Mouse (Mus musculus): ENCODE measurements around the gene C1qc. TPM values are rescaled to one million over a fixed set of nuclear protein-coding genes. Genes with fewer than 3 reads are reported as not detected.

C1qc gene
- polyA plus RNA-seq, 1 experiment from 2014 or later: 21.9 TPM

- H3K36me3 ChIP-seq (ENCODE audit: control insufficient read depth, insufficient read depth, low read length): no peaks in the 10 kb centered on the region
- no peak overlapping the region for H3K4me2 ChIP-seq (ENCODE audit: low read depth, low read length)
- H3K27ac ChIP-seq (ENCODE audit: low read length): no peak overlapping the region
- ATAC-seq (ENCODE audit: low read depth): no peak
- H3K4me3 ChIP-seq (ENCODE audit: low read length): no peak overlapping the region
- H3K4me1 ChIP-seq (replicated peaks; ENCODE audit: control insufficient read depth, insufficient read depth, low read length): no peaks in the 10 kb centered on the region
- WGBS: 10% methylated on average over 15 of the region's 15 CpGs
- peaks cover 6% of the 10 kb centered on the region for H3K27me3 ChIP-seq (ENCODE audit: control insufficient read depth, insufficient read depth, low read depth, low read length)
- H3K9ac ChIP-seq (ENCODE audit: low read length): no peak overlapping the region
- H3K9me3 ChIP-seq (ENCODE audit: control insufficient read depth, low read length): no peaks in the 10 kb centered on the region
Measured at GRCm38 (mm10) chr4:136864751-136865470, 28.0 kb downstream of the C1qc start.

GRCm38 (mm10) chr4:136863517-136863916 is 29.3 kb downstream of the C1qc start:
- no peak overlapping the region for H3K9ac ChIP-seq (ENCODE audit: low read length)
- WGBS: 53% methylated on average over 9 of the region's 9 CpGs
- peaks cover 6% of the 10 kb centered on the region for H3K27me3 ChIP-seq (ENCODE audit: control insufficient read depth, insufficient read depth, low read depth, low read length)
- H3K4me3 ChIP-seq (ENCODE audit: low read length): no peak overlapping the region
- no peaks in the 10 kb centered on the region for H3K36me3 ChIP-seq (ENCODE audit: control insufficient read depth, insufficient read depth, low read length)
- no peak overlapping the region for H3K4me2 ChIP-seq (ENCODE audit: low read depth, low read length)
- H3K4me1 ChIP-seq (replicated peaks; ENCODE audit: control insufficient read depth, insufficient read depth, low read length): no peaks in the 10 kb centered on the region
- H3K9me3 ChIP-seq (ENCODE audit: control insufficient read depth, low read length): no peaks in the 10 kb centered on the region
- no peak for ATAC-seq (ENCODE audit: low read depth)
- H3K27ac ChIP-seq (ENCODE audit: low read length): no peak overlapping the region

GRCm38 (mm10) chr4:136862411-136862810 is 30.5 kb downstream of the C1qc start:
- no peak overlapping the region for H3K9ac ChIP-seq (ENCODE audit: low read length)
- no peaks in the 10 kb centered on the region for H3K4me1 ChIP-seq (replicated peaks; ENCODE audit: control insufficient read depth, insufficient read depth, low read length)
- no peak for ATAC-seq (ENCODE audit: low read depth)
- H3K27me3 ChIP-seq (ENCODE audit: control insufficient read depth, insufficient read depth, low read depth, low read length): peaks cover 6% of the 10 kb centered on the region
- H3K4me2 ChIP-seq (ENCODE audit: low read depth, low read length): no peak overlapping the region
- H3K27ac ChIP-seq (ENCODE audit: low read length): no peak overlapping the region
- no peaks in the 10 kb centered on the region for H3K36me3 ChIP-seq (ENCODE audit: control insufficient read depth, insufficient read depth, low read length)
- H3K9me3 ChIP-seq (ENCODE audit: control insufficient read depth, low read length): no peaks in the 10 kb centered on the region
- no peak overlapping the region for H3K4me3 ChIP-seq (ENCODE audit: low read length)
- WGBS: 54% methylated on average over 2 of the region's 2 CpGs

DNA sequence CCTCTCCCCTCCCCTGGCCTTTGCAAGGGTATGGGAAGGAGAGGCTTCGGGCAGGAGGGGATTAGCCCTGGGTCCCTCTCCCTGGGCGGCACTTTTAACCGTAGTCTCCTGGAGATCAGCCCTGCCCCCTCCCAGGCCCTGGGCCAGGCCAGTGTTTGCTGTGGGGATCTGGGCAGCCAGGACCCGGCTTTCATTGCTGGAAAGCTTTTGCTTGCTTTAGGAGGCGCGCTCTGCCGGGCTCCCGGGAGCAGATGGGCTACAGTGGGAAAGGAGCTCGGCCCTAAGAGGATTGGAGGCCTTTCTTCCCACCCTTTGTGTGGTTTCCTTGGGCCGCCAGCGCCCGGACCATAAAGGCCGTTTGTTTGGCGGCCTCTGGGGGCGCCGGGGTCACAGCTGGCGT is 31.1 kb downstream of the C1qc start:
- H3K4me3 ChIP-seq (ENCODE audit: low read length): no peak overlapping the region
- no peak overlapping the region for H3K9ac ChIP-seq (ENCODE audit: low read length)
- no peak overlapping the region for H3K4me2 ChIP-seq (ENCODE audit: low read depth, low read length)
- no peaks in the 10 kb centered on the region for H3K9me3 ChIP-seq (ENCODE audit: control insufficient read depth, low read length)
- no peak for ATAC-seq (ENCODE audit: low read depth)
- no peak overlapping the region for H3K27ac ChIP-seq (ENCODE audit: low read length)
- H3K27me3 ChIP-seq (ENCODE audit: control insufficient read depth, insufficient read depth, low read depth, low read length): peaks cover 6% of the 10 kb centered on the region
- no peaks in the 10 kb centered on the region for H3K36me3 ChIP-seq (ENCODE audit: control insufficient read depth, insufficient read depth, low read length)
- 9% methylated on average over 17 of the region's 17 CpGs for WGBS
- no peaks in the 10 kb centered on the region for H3K4me1 ChIP-seq (replicated peaks; ENCODE audit: control insufficient read depth, insufficient read depth, low read length)

DNA sequence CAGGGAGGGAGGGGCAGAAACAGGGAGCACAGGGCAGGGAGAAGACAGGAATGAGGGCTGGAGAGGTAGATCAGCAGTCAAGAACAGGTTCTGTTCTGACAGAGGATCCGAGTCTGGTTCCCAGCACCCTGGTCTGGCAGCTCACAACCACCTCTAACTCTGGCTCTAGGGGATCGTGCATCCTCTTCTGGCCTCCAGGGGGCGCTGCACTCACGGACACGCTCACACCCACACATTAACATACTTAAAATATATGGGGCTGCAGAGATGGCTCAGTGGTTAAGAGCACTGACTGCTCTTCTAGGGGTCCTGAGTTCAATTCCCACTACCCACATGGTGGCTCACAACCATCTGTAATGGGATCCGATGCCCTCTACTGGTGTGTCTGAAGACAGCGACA is 32.8 kb downstream of the C1qc start:
- H3K27ac ChIP-seq (ENCODE audit: low read length): no peak overlapping the region
- H3K4me3 ChIP-seq (ENCODE audit: low read length): no peak overlapping the region
- no peaks in the 10 kb centered on the region for H3K4me1 ChIP-seq (replicated peaks; ENCODE audit: control insufficient read depth, insufficient read depth, low read length)
- ATAC-seq (ENCODE audit: low read depth): no peak
- WGBS: 83% methylated on average over 7 of the region's 7 CpGs
- H3K9ac ChIP-seq (ENCODE audit: low read length): no peak overlapping the region
- peaks cover 6% of the 10 kb centered on the region for H3K27me3 ChIP-seq (ENCODE audit: control insufficient read depth, insufficient read depth, low read depth, low read length)
- no peak overlapping the region for H3K4me2 ChIP-seq (ENCODE audit: low read depth, low read length)
- H3K9me3 ChIP-seq (ENCODE audit: control insufficient read depth, low read length): no peaks in the 10 kb centered on the region
- H3K36me3 ChIP-seq (ENCODE audit: control insufficient read depth, insufficient read depth, low read length): no peaks in the 10 kb centered on the region

GRCm38 (mm10) chr4:136855081-136855480 is 37.8 kb downstream of the C1qc start:
- no peak overlapping the region for H3K27ac ChIP-seq (ENCODE audit: low read length)
- no peaks in the 10 kb centered on the region; the same call in 1 of the 2 replicates for H3K27me3 ChIP-seq (ENCODE audit: control insufficient read depth, insufficient read depth, low read depth, low read length)
- WGBS: 30% methylated on average over 6 of the region's 6 CpGs
- no peak overlapping the region for H3K4me3 ChIP-seq (ENCODE audit: low read length)
- H3K9me3 ChIP-seq (ENCODE audit: control insufficient read depth, low read length): no peaks in the 10 kb centered on the region
- ATAC-seq (ENCODE audit: low read depth): no peak
- H3K4me2 ChIP-seq (ENCODE audit: low read depth, low read length): no peak overlapping the region
- H3K36me3 ChIP-seq (ENCODE audit: control insufficient read depth, insufficient read depth, low read length): no peaks in the 10 kb centered on the region
- H3K4me1 ChIP-seq (replicated peaks; ENCODE audit: control insufficient read depth, insufficient read depth, low read length): no peaks in the 10 kb centered on the region
- H3K9ac ChIP-seq (ENCODE audit: low read length): no peak overlapping the region

- no peaks in the 10 kb centered on the region for H3K36me3 ChIP-seq (ENCODE audit: control insufficient read depth, insufficient read depth, low read length)
- WGBS: 66% methylated on average over 12 of the region's 12 CpGs
Measured at GRCm38 (mm10) chr4:136852989-136853388, 39.9 kb downstream of the C1qc start.

DNA sequence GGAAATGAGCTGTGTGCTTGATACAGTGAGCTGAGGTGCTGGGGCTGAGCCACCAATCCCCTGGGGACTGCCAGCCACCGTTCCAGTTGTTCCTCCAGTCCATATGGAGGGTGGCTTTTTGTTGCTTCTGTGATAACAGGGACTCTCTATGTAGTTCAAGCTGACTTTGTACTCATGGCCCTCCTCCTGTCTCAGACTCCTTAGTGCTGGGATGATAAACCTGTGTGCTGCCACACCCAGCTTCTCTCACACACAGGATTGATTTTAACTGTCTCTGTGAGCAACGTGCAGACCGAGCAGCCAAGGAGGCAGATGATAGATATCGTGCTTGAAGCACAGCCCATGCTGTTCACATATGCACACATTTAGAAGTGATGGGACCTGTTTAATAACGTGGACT is 40.7 kb downstream of the C1qc start:
- ATAC-seq (ENCODE audit: low read depth): no peak
- H3K27me3 ChIP-seq (ENCODE audit: control insufficient read depth, insufficient read depth, low read depth, low read length): no peaks in the 10 kb centered on the region
- H3K27ac ChIP-seq (ENCODE audit: low read length): no peak overlapping the region
- H3K4me1 ChIP-seq (replicated peaks; ENCODE audit: control insufficient read depth, insufficient read depth, low read length): no peaks in the 10 kb centered on the region
- 52% methylated on average over 5 of the region's 5 CpGs for WGBS
- no peak overlapping the region for H3K4me3 ChIP-seq (ENCODE audit: low read length)
- H3K4me2 ChIP-seq (ENCODE audit: low read depth, low read length): no peak overlapping the region
- no peaks in the 10 kb centered on the region for H3K9me3 ChIP-seq (ENCODE audit: control insufficient read depth, low read length)
- no peaks in the 10 kb centered on the region for H3K36me3 ChIP-seq (ENCODE audit: control insufficient read depth, insufficient read depth, low read length)
- H3K9ac ChIP-seq (ENCODE audit: low read length): no peak overlapping the region

More at GRCm38 (mm10) chr4:136852989-136853388, 39.9 kb downstream of the C1qc start:
- no peak overlapping the region for H3K9ac ChIP-seq (ENCODE audit: low read length)
- H3K27me3 ChIP-seq (ENCODE audit: control insufficient read depth, insufficient read depth, low read depth, low read length): no peaks in the 10 kb centered on the region; the same call in 1 of the 2 replicates
- ATAC-seq (ENCODE audit: low read depth): no peak
- H3K4me3 ChIP-seq (ENCODE audit: low read length): no peak overlapping the region
- H3K9me3 ChIP-seq (ENCODE audit: control insufficient read depth, low read length): no peaks in the 10 kb centered on the region
- H3K4me2 ChIP-seq (ENCODE audit: low read depth, low read length): no peak overlapping the region
- no peak overlapping the region for H3K27ac ChIP-seq (ENCODE audit: low read length)
- H3K4me1 ChIP-seq (replicated peaks; ENCODE audit: control insufficient read depth, insufficient read depth, low read length): no peaks in the 10 kb centered on the region

GRCm38 (mm10) chr4:136848565-136848964 is 44.3 kb downstream of the C1qc start:
- Histone ChIP-seq H3K4me2 (ENCODE audit: low read depth, low read length) (no peak overlapping the region), H3K27ac (ENCODE audit: low read length) (no peak overlapping the region), H3K36me3 (ENCODE audit: control insufficient read depth, insufficient read depth, low read length) (no peaks in the 10 kb centered on the region), H3K4me3 (ENCODE audit: low read length) (no peak overlapping the region), H3K27me3 (ENCODE audit: control insufficient read depth, insufficient read depth, low read depth, low read length) (no peaks in the 10 kb centered on the region), H3K9ac (ENCODE audit: low read length) (no peak overlapping the region), H3K9me3 (ENCODE audit: control insufficient read depth, low read length) (no peaks in the 10 kb centered on the region), H3K4me1 (replicated peaks; ENCODE audit: control insufficient read depth, insufficient read depth, low read length) (no peaks in the 10 kb centered on the region)
- no peak for ATAC-seq (ENCODE audit: low read depth)
- WGBS: 63% methylated on average over 4 of the region's 4 CpGs
